Mouse (Mus musculus) midbrain, embryonic 12.5 days (tissue): Measurements from ENCODE around the gene Abr. TPM values are rescaled to one million over a fixed set of nuclear protein-coding genes. Genes with fewer than 3 reads are reported as not detected.
A peak's percentile ranks its signal among the peaks of the same experiment; 100 is the strongest.

Experiments
- ATAC-seq: fragments of 200-750 bp; cut with Nextera tagmentation; 2 replicates; pipeline ENCODE4 v1.8.0; 2017; ENCODE audit warnings: low read depth, moderate TSS enrichment, moderate library complexity; ENCODE audit not compliant: low FRiP score
- H3K27ac ChIP-seq: fragments of 300-500 bp; sonication (generic); replicated peaks from 2 replicates; pipeline ENCODE4 v1.5.1; 2016; ENCODE audit warnings: mild to moderate bottlenecking
- H3K27me3 ChIP-seq: fragments of 300-500 bp; sonication (generic); 2 replicates; pipeline ENCODE4 v1.6.1; 2016; ENCODE audit warnings: mild to moderate bottlenecking
- H3K36me3 ChIP-seq: fragments of 300-500 bp; sonication (generic); 2 replicates; pipeline ENCODE4 v1.6.1; 2016
- H3K4me1 ChIP-seq: fragments of 300-500 bp; sonication (generic); 2 replicates; pipeline ENCODE4 v1.6.1; 2016
- H3K4me2 ChIP-seq: fragments of 300-500 bp; sonication (generic); replicated peaks from 2 replicates; pipeline ENCODE4 v1.6.1; 2016; ENCODE audit warnings: mild to moderate bottlenecking, moderate library complexity
- H3K4me3 ChIP-seq: fragments of 300-500 bp; sonication (generic); 2 replicates; pipeline ENCODE4 v1.5.1; 2016; ENCODE audit warnings: mild to moderate bottlenecking
- H3K9ac ChIP-seq: fragments of 300-500 bp; sonication (generic); replicated peaks from 2 replicates; pipeline ENCODE4 v1.6.1; 2016; ENCODE audit warnings: mild to moderate bottlenecking, moderate library complexity
- H3K9me3 ChIP-seq: fragments of 300-500 bp; sonication (generic); 2 replicates; pipeline ENCODE4 v1.6.1; 2016; ENCODE audit warnings: mild to moderate bottlenecking
- WGBS: fragments of 180-500 bp; shearing (Covaris S2); methylation state at CpG from one replicate; pipeline ENCODE4 v1.1.7; 2016; 5-methylcytosine and 5-hydroxymethylcytosine counted together
- polyA plus RNA-seq: library from polyadenylated mRNA; unstranded; fragments of >200 nt; fragmentation: Nextera tagmentation; extraction: Ambion mirVana; gene quantifications from 2 replicates; pipeline ENCODE4 v1.2.1, GENCODE M21; 2016

Abr gene
- polyA plus RNA-seq, 1 experiment from 2014 or later, result 70.1 TPM

DNA sequence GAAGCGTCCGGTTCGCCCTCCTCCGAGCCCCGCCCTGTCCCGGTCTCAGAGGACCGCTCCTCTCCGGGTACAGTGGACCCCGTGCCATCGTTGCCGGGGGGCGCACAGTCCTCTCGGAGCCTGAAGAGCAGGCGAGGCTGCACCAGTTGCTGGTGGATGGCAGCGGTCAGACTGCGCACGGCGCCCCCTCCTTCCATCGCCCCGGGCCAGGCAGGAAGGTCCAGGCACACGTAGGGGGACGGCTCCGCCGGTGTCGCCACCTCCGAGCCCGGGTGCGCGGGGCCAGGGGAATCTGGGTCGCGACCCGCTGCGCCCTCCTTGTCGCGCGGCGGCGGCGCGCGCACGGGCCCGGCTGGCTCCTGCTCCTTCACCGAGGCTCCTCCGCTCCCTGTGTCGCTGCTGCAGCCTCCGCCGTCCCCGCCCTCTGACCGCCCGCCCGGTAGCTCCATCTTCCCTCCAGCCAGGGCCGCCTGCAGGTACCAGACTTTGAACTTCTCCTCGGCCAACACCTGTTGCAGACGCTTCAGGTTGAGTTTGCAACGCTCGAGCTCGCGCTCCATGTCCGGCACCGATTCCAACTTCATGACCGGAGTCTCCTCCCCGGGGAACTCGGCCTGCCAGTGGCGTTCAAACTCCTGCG, 572 bp upstream of the Abr start:
- WGBS, result under 1% methylated on average over 65 of the region's 66 CpGs
- no peak for ATAC-seq
- Histone ChIP-seq H3K9me3 (no peaks in the 10 kb centered on the region), H3K9ac (peak overlapping the region; percentile 59), H3K4me2 (peak overlapping the region; percentile 95), H3K27ac (no peak overlapping the region), H3K4me3 (peak overlapping the region; percentile 60), H3K27me3 (peaks cover 55% of the 10 kb centered on the region), H3K36me3 (no peaks in the 10 kb centered on the region), H3K4me1 (peaks cover 21% of the 10 kb centered on the region)

DNA sequence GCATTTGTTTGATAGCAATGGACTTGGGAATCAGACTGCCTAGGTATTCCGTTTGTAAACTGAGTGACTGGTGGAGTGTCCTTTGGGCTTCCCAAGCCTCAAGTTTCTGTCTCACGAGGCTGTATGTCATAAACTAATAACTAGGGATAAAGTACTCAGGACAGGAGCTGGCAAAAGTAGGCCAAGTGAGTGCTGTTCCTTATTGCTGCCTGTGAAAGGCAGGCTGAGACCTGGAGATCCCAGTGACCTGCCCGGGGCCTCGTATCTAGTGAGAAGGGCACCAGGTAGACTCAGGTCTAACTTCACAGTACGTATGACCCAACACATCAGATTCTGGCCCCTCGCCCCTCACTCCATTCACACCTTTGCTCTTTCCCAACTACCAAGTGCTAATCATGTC, 4.0 kb downstream of the Abr start:
- no peak for ATAC-seq
- Histone ChIP-seq H3K4me1 (peaks cover 23% of the 10 kb centered on the region), H3K4me3 (no peak overlapping the region), H3K4me2 (no peak overlapping the region), H3K27me3 (peaks cover 34% of the 10 kb centered on the region), H3K9ac (no peak overlapping the region), H3K27ac (no peak overlapping the region), H3K9me3 (no peaks in the 10 kb centered on the region), H3K36me3 (no peaks in the 10 kb centered on the region)
- 89% methylated on average over 6 of the region's 6 CpGs for WGBS

GRCm38 (mm10) chr11:76614246-76614645, 7.9 kb downstream of the Abr start:
- no peak overlapping the region for H3K9ac ChIP-seq
- H3K4me3 ChIP-seq, result no peak overlapping the region
- WGBS, result 56% methylated on average over 2 of the region's 2 CpGs
- no peak overlapping the region for H3K4me2 ChIP-seq
- 0 out of 2 replicates have a peak, but pooled peaks cover 2% of the 10 kb centered on the region for H3K27me3 ChIP-seq
- peaks cover 8% of the 10 kb centered on the region for H3K4me1 ChIP-seq
- H3K9me3 ChIP-seq, result no peaks in the 10 kb centered on the region
- H3K36me3 ChIP-seq, result no peaks in the 10 kb centered on the region
- no peak overlapping the region for H3K27ac ChIP-seq
- ATAC-seq, result no peak

GRCm38 (mm10) chr11:76612638-76613104, 9.4 kb downstream of the Abr start:
- Histone ChIP-seq H3K9me3 (no peaks in the 10 kb centered on the region), H3K36me3 (no peaks in the 10 kb centered on the region), H3K4me1 (peaks cover 8% of the 10 kb centered on the region), H3K4me2 (peak overlapping the region; percentile 80), H3K27ac (peak overlapping the region; percentile 61; the same call in 1 of the 2 replicates), H3K9ac (peak overlapping the region; percentile 63), H3K4me3 (peak overlapping the region; percentile 48), H3K27me3 (no peaks in the 10 kb centered on the region)
- peak; percentile 62 for ATAC-seq
- under 1% methylated on average over 19 of the region's 19 CpGs for WGBS

GRCm38 (mm10) chr11:76610948-76611347, 11.2 kb downstream of the Abr start:
- Histone ChIP-seq H3K4me3 (no peak overlapping the region), H3K9me3 (no peaks in the 10 kb centered on the region), H3K36me3 (no peaks in the 10 kb centered on the region), H3K27ac (no peak overlapping the region), H3K9ac (no peak overlapping the region), H3K4me1 (peaks cover 17% of the 10 kb centered on the region), H3K27me3 (no peaks in the 10 kb centered on the region), H3K4me2 (no peak overlapping the region)
- no peak for ATAC-seq

DNA sequence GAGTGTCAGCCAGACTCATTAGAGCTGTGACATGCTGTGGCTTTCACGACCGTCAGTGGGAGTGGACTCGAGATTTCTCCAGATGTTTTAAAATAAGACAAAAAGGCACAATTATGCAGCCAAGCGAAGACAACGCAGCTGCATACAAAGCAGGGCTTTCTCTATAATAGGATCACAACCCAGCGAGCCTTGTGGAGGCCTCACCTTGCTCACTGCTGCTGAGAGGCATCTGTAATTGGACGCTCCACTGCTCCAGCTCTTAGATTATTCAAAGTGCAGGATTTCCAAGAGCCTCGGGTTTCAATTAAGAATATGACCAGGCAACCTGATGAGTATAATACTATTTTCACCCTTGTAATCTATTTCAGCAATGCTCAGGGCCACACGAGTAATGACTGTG, 15.6 kb downstream of the Abr start:
- H3K9me3 ChIP-seq, result no peaks in the 10 kb centered on the region
- no peak for ATAC-seq
- no peak overlapping the region for H3K9ac ChIP-seq
- no peak overlapping the region for H3K4me3 ChIP-seq
- H3K27me3 ChIP-seq, result no peaks in the 10 kb centered on the region
- 0 out of 2 replicates have a peak overlapping the region, but pooled peaks have one; percentile 30 for H3K27ac ChIP-seq
- peaks cover 12% of the 10 kb centered on the region for H3K4me1 ChIP-seq
- 16% methylated on average over 9 of the region's 9 CpGs for WGBS
- H3K4me2 ChIP-seq, result no peak overlapping the region
- H3K36me3 ChIP-seq, result no peaks in the 10 kb centered on the region

DNA sequence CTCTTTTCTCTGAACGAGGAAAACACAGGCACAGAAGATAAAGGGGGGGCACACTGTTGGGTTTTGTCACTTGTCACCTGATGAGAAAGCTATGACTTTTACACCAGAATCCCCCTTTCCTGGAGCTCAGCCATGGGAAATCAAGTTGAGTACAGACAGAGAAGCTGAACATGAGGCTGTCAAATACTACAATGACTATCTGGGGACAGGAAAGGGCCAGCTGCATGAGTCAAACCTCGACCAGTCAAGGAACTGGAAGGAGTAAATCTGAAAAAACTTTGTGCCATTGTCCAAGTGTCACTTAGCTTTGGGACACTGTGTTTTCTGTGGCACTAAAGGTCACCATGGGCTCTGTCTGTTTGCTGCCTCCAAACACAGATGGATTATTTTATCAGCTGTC, 22.9 kb downstream of the Abr start:
- 30% methylated on average over 2 of the region's 2 CpGs for WGBS
- Histone ChIP-seq H3K36me3 (no peaks in the 10 kb centered on the region), H3K27ac (no peak overlapping the region), H3K9ac (no peak overlapping the region), H3K4me3 (no peak overlapping the region), H3K9me3 (no peaks in the 10 kb centered on the region), H3K4me2 (no peak overlapping the region), H3K27me3 (no peaks in the 10 kb centered on the region), H3K4me1 (peaks cover 2% of the 10 kb centered on the region; the same call in 1 of the 2 replicates)
- ATAC-seq, result no peak

- no peaks in the 10 kb centered on the region for H3K36me3 ChIP-seq
- H3K4me1 ChIP-seq, result peaks cover 2% of the 10 kb centered on the region; the same call in 1 of the 2 replicates
- H3K4me2 ChIP-seq, result no peak overlapping the region
- no peak for ATAC-seq
- no peak overlapping the region for H3K9ac ChIP-seq
- no peak overlapping the region for H3K27ac ChIP-seq
- no peaks in the 10 kb centered on the region for H3K27me3 ChIP-seq
- no peaks in the 10 kb centered on the region for H3K9me3 ChIP-seq
- WGBS, result 78% methylated on average over 5 of the region's 5 CpGs
- H3K4me3 ChIP-seq, result no peak overlapping the region
Measured at GRCm38 (mm10) chr11:76598757-76599156, 23.4 kb downstream of the Abr start.

DNA sequence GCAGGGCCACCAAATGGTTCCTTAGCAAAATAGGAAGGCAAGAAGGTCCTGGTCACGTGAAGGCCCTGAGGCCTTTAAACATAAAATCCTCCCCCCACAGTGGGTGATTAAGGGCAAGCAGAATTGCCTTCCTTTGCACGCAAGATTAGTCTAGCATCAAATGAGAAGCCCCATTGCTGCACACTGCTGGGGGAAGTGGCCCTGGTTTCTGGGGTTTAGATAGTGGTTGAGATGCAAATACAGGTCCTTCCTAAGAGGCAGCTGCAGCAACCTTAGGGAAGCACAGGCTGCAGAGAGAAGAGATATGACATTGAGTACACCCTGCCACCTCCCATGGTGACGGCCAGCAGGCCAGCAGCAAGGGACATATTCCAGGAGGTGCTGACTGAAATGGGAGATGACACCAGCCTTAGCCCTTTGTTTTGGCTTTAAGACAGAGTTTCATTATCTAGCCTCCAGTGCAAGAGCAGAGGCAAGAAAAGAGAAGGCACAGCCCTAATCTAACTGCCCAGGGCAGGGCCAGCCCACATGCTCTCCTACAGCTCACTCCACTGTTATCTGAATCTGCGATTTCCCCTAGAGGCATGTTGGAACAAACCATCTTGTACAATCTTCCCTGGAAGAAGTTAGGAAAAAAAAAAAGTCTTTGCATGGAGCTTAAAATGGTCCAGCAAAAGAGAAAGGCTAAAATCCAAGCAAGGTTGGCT, 28.3 kb downstream of the Abr start:
- WGBS, result 57% methylated on average over 4 of the region's 4 CpGs
- no peak overlapping the region for H3K27ac ChIP-seq
- H3K4me1 ChIP-seq, result no peaks in the 10 kb centered on the region
- no peak overlapping the region for H3K9ac ChIP-seq
- H3K36me3 ChIP-seq, result no peaks in the 10 kb centered on the region
- H3K4me2 ChIP-seq, result no peak overlapping the region
- ATAC-seq, result no peak
- no peaks in the 10 kb centered on the region for H3K9me3 ChIP-seq
- no peak overlapping the region for H3K4me3 ChIP-seq
- no peaks in the 10 kb centered on the region for H3K27me3 ChIP-seq

DNA sequence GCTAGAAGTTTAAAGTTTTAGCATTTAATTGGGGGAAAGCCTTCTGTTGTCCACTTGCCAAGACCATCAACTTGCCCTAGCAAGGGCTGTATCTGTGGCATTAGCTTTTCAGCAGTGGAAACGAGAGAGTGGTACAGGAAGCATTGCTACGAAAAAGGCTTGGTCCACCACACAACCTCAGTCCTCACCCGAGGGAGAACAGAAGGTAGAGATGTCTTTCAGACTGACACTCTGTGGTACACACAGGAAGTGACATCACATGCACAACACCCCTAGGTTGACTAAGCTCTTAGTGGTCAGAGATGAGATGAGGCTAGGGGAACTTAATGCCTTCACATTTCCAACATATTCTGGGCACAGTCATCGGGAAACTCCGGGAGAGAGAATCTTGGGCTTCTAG, 32.4 kb downstream of the Abr start:
- Histone ChIP-seq H3K9ac (no peak overlapping the region), H3K27ac (no peak overlapping the region), H3K27me3 (no peaks in the 10 kb centered on the region), H3K4me3 (no peak overlapping the region), H3K4me2 (no peak overlapping the region), H3K9me3 (no peaks in the 10 kb centered on the region), H3K4me1 (no peaks in the 10 kb centered on the region), H3K36me3 (no peaks in the 10 kb centered on the region)
- 90% methylated on average over 5 of the region's 5 CpGs for WGBS
- no peak for ATAC-seq

DNA sequence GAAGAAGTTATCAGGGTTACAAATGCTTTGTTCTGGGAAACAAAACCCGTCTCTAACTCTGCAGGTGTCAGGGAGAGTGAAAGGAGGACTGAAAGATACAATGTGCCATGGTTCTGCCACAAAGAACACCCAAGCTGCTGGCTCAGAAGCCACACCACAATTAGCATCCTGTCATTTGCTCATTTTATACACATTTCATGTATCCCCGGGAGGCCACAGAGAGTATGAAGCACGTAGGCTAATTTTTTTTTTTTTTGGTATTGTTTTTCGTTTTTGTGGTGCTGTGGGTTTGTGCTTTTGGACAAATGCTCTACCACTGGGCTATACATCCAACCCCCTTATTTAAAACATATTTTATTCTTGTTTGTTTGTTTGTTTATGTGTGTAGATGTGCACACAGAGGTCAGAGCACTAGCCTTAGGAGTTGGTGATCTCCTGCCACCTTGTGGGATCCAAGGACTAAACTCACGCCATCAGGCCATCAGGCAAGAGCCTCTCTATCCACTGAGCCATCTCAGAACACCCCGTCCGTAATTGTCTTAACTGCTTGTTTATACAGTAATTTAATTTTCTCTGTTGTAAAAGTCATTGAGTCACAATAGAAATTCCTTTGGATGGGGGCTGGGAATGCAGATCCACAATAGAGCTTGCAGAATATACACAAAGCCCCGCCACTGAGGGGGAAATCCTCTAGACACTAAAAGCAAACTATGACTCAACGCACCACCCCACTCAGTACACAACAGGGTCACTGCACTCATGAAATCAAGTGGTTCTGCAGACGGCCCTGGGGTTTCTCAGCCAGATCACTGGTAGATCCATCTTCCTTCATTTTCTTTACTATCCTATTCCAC, 33.3 kb downstream of the Abr start:
- H3K9ac ChIP-seq, result no peak overlapping the region
- no peak overlapping the region for H3K4me3 ChIP-seq
- H3K27ac ChIP-seq, result no peak overlapping the region
- H3K27me3 ChIP-seq, result no peaks in the 10 kb centered on the region
- WGBS, result 67% methylated on average over 10 of the region's 10 CpGs
- H3K4me1 ChIP-seq, result no peaks in the 10 kb centered on the region
- no peaks in the 10 kb centered on the region for H3K36me3 ChIP-seq
- no peak for ATAC-seq
- H3K9me3 ChIP-seq, result no peaks in the 10 kb centered on the region
- H3K4me2 ChIP-seq, result no peak overlapping the region

GRCm38 (mm10) chr11:76588032-76588431, 34.1 kb downstream of the Abr start:
- Histone ChIP-seq H3K4me1 (no peaks in the 10 kb centered on the region), H3K36me3 (no peaks in the 10 kb centered on the region), H3K9me3 (no peaks in the 10 kb centered on the region), H3K9ac (no peak overlapping the region), H3K27ac (no peak overlapping the region), H3K4me3 (no peak overlapping the region), H3K27me3 (no peaks in the 10 kb centered on the region), H3K4me2 (no peak overlapping the region)
- 81% methylated on average over 2 of the region's 2 CpGs for WGBS
- no peak for ATAC-seq
